Comparison of ENCODE assay signal across 29 mouse cellular contexts in the genomic region with DNA sequence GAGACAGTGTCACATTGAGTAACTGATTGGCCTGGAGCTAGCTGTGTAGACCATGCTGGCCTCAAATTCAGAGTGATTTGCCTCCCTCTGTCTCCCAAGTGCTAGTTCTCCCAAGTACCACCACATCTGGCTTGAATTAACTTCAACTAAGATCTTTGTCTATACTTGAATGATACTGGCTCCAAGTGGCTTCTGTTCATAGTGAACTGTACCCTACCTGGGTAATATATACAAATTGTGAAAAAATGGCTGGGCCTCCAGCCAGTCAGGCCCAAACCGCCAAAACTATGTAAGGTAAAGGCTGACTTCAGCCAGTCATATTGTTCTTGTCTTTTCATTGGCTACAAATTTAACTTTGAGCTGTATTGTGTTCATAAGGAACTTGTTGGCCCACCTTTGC. TPM values are rescaled to one million over a fixed set of nuclear protein-coding genes. Genes with fewer than 3 reads are reported as not detected.
DNase-seq lines count a peak whose midpoint lies in the region; ATAC-seq and TF ChIP-seq lines count a peak whose summit lies in the region.
"Had no signal": no experiment of that assay in that cellular context is flagged by ENCODE, and none has a peak within 500 bp of the region (broad histone marks: within the 10 kb centered on the region; RNA-seq: fewer than 3 reads in every experiment).

No protein-coding gene starts in this region.

- H3K4me3 ChIP-seq in liver, embryonic 11.5 days (ENCODE audit: low read depth, low read length): no peak overlapping the region
- H3K4me3 ChIP-seq in E14TG2a.4 (replicated peaks; ENCODE audit: low read length): peak overlapping the region; percentile 97; the same call in 1 of the 2 replicates
- peak overlapping the region; percentile 94 for H3K4me3 ChIP-seq in liver, embryonic 15.5 days (replicated peaks)
- H3K4me3 ChIP-seq in kidney, embryonic 16.5 days (ENCODE audit: low read length): no peak overlapping the region

- no peak overlapping the region for H3K9ac ChIP-seq in liver, embryonic 11.5 days (ENCODE audit: low read depth, low read length)
- no peak overlapping the region for H3K9ac ChIP-seq in liver, embryonic 15.5 days
- H3K9ac ChIP-seq in kidney, embryonic 16.5 days (replicated peaks; ENCODE audit: low read length): no peak overlapping the region

- H3K36me3 ChIP-seq in liver, embryonic 11.5 days (ENCODE audit: control insufficient read depth, insufficient read depth, low read length): no peaks in the 10 kb centered on the region
- H3K36me3 ChIP-seq in E14TG2a.4 (ENCODE audit: insufficient read depth, low read length): no peaks in the 10 kb centered on the region
- H3K36me3 ChIP-seq in liver, embryonic 15.5 days (replicated peaks): peaks cover 3% of the 10 kb centered on the region; the same call in 1 of the 2 replicates
- H3K36me3 ChIP-seq in kidney, embryonic 16.5 days (ENCODE audit: insufficient read depth, low read length): no peaks in the 10 kb centered on the region
- H3K36me3 ChIP-seq: forebrain, embryonic 15.5 days; heart, embryonic 10.5 days; limb, embryonic 15.5 days; neural tube, embryonic 12.5 days had no signal

- 89% methylated on average over 1 of the region's 1 CpGs for WGBS in liver, embryonic 11.5 days
- 74% methylated on average over 1 of the region's 1 CpGs for WGBS in liver, embryonic 15.5 days (ENCODE audit: insufficient replicate concordance)
- WGBS in kidney, embryonic 16.5 days: 90% methylated on average over 1 of the region's 1 CpGs

- no peaks in the 10 kb centered on the region for H3K27me3 ChIP-seq in liver, embryonic 11.5 days (replicated peaks; ENCODE audit: control insufficient read depth, insufficient read depth, low read length)
- H3K27me3 ChIP-seq in E14TG2a.4 (ENCODE audit: insufficient read depth, low read length): no peaks in the 10 kb centered on the region
- H3K27me3 ChIP-seq in liver, embryonic 15.5 days: no peaks in the 10 kb centered on the region
- no peaks in the 10 kb centered on the region for H3K27me3 ChIP-seq in kidney, embryonic 16.5 days (ENCODE audit: insufficient read depth, low read length)
- H3K27me3 ChIP-seq: forebrain, embryonic 15.5 days; limb, embryonic 15.5 days; neural tube, embryonic 12.5 days had no signal

- peak; percentile 66 for DNase-seq in heart, adult 11 months
- no peak for DNase-seq in heart, postnatal 14 days
- DNase-seq in liver, embryonic 11.5 days (ENCODE audit: low spot score): no peak
- no peak for DNase-seq in liver
- DNase-seq in spleen, postnatal 4 days (ENCODE audit: low spot score in 2 of 2): no peak
- DNase-seq: adrenal gland, postnatal 10 days; kidney, adult 9 months; kidney, postnatal 25 days; right cerebral cortex, postnatal 25 days; spleen, adult 18-20 months; thymus, postnatal 14 days had no signal

- peaks cover 11% of the 10 kb centered on the region for H3K4me1 ChIP-seq in liver, embryonic 11.5 days (replicated peaks; ENCODE audit: control insufficient read depth, insufficient read depth, low read length)
- H3K4me1 ChIP-seq in E14TG2a.4 (replicated peaks; ENCODE audit: low read depth, low read length): peaks cover 27% of the 10 kb centered on the region
- H3K4me1 ChIP-seq in liver, embryonic 15.5 days (replicated peaks): peaks cover 37% of the 10 kb centered on the region
- H3K4me1 ChIP-seq in kidney, embryonic 16.5 days (ENCODE audit: insufficient read depth, low read length): peaks cover 14% of the 10 kb centered on the region

- no peak for TF ChIP-seq CTCF in E14TG2a.4 (conservative IDR thresholded peaks at IDR 0.05; ENCODE audit: low read length)

- peak overlapping the region; percentile 84 for H3K4me2 ChIP-seq in liver, embryonic 11.5 days
- H3K4me2 ChIP-seq in liver, embryonic 15.5 days: peak overlapping the region; percentile 92
- H3K4me2 ChIP-seq in kidney, embryonic 16.5 days (replicated peaks; ENCODE audit: low read depth, low read length): no peak overlapping the region

- no peak for ATAC-seq in liver, embryonic 11.5 days (replicated peaks; ENCODE audit: low FRiP score)
- ATAC-seq in liver, embryonic 15.5 days (ENCODE audit: insufficient read depth): no peak
- no peak for ATAC-seq in kidney, embryonic 16.5 days (ENCODE audit: low FRiP score, low TSS enrichment)
- ATAC-seq: activated CD4-positive, CD25-positive, alpha-beta regulatory T cell, adult 4 months had no signal

- H3K27ac ChIP-seq in liver, embryonic 11.5 days (ENCODE audit: low read depth, low read length): no peak overlapping the region
- no peak overlapping the region for H3K27ac ChIP-seq in liver, embryonic 15.5 days (replicated peaks)
- H3K27ac ChIP-seq in kidney, embryonic 16.5 days (ENCODE audit: low read length): no peak overlapping the region
- H3K27ac ChIP-seq: neural tube, embryonic 12.5 days had no signal

- intact Hi-C loops in heart, postnatal 14 days (cut with DNase I): no loop called here

- no peaks in the 10 kb centered on the region for H3K9me3 ChIP-seq in liver, embryonic 11.5 days (ENCODE audit: control insufficient read depth, low read length)
- no peaks in the 10 kb centered on the region for H3K9me3 ChIP-seq in E14TG2a.4 (ENCODE audit: low read length)
- no peaks in the 10 kb centered on the region for H3K9me3 ChIP-seq in liver, embryonic 15.5 days (replicated peaks)
- H3K9me3 ChIP-seq in kidney, embryonic 16.5 days (ENCODE audit: low read length): no peaks in the 10 kb centered on the region; the same call in 1 of the 2 replicates
- H3K9me3 ChIP-seq: forebrain, embryonic 15.5 days; heart, embryonic 10.5 days; limb, embryonic 15.5 days; neural tube, embryonic 12.5 days had no signal

RNA-seq across cellular contexts. Expression of gene Nanp, which starts 1.2 kb away (rescaled TPM):
- total RNA-seq in heart, postnatal 14 days (2021): 1 to 10 TPM; 2.8 to 3.8 TPM
- polyA plus RNA-seq in liver, embryonic 11.5 days (2014; fragmentation: Nextera tagmentation; extraction: Ambion mirVana): 89.3 and 94.7 TPM in 2 replicates
- 60.8 and 65.2 TPM in 2 replicates for polyA plus RNA-seq in liver, embryonic 15.5 days (2015; fragmentation: Nextera tagmentation; extraction: Ambion mirVana)
- polyA plus RNA-seq in kidney, embryonic 16.5 days (2015; fragmentation: Nextera tagmentation; extraction: Ambion mirVana): 46.1 and 49.5 TPM in 2 replicates

RNA-seq across cellular contexts. Expression of gene Ninl, which starts 1.2 kb away (rescaled TPM):
- total RNA-seq in heart, postnatal 14 days (2021): 1 to 10 TPM; 1.2 to 1.6 TPM
- polyA plus RNA-seq in liver, embryonic 11.5 days (2014; fragmentation: Nextera tagmentation; extraction: Ambion mirVana): 19.0 and 19.2 TPM in 2 replicates
- polyA plus RNA-seq in liver, embryonic 15.5 days (2015; fragmentation: Nextera tagmentation; extraction: Ambion mirVana): 12.4 and 14.0 TPM in 2 replicates
- 13.0 and 13.9 TPM in 2 replicates for polyA plus RNA-seq in kidney, embryonic 16.5 days (2015; fragmentation: Nextera tagmentation; extraction: Ambion mirVana)
- polyA plus RNA-seq: activated CD4-positive, CD25-positive, alpha-beta regulatory T cell, adult 4 months had no signal

RNA-seq across cellular contexts. Expression of gene Gm14151, which starts 51.7 kb away (rescaled TPM):
- not detected for total RNA-seq in heart, postnatal 14 days (2021)
- not detected in 2 replicates for polyA plus RNA-seq in liver, embryonic 11.5 days (2014; fragmentation: Nextera tagmentation; extraction: Ambion mirVana)
- not detected in 2 replicates for polyA plus RNA-seq in liver, embryonic 15.5 days (2015; fragmentation: Nextera tagmentation; extraction: Ambion mirVana)
- polyA plus RNA-seq in kidney, embryonic 16.5 days (2015; fragmentation: Nextera tagmentation; extraction: Ambion mirVana): not detected in 2 replicates
- total RNA-seq: adrenal gland, postnatal 10 days; gastrocnemius, adult 8-10 months; hematopoietic stem cell, adult 5-6 weeks; layer of hippocampus, adult 8-10 months; left cerebral cortex, postnatal 14 days had no signal
- polyA plus RNA-seq: activated CD4-positive, CD25-positive, alpha-beta regulatory T cell, adult 4 months; cerebellum, adult 2 months; embryonic facial prominence, embryonic 14.5 days; forebrain, embryonic 15.5 days; gonadal fat pad, adult 2 months; heart, embryonic 10.5 days; heart, embryonic 16.5 days; intestine, embryonic 16.5 days; limb, embryonic 15.5 days; midbrain, embryonic 14.5 days; neural tube, embryonic 12.5 days had no signal

RNA-seq across cellular contexts. Expression of gene Gm14147, which starts 57.6 kb away (rescaled TPM):
- not detected for total RNA-seq in heart, postnatal 14 days (2021)
- polyA plus RNA-seq in liver, embryonic 11.5 days (2014; fragmentation: Nextera tagmentation; extraction: Ambion mirVana): not detected in 2 replicates
- polyA plus RNA-seq in liver, embryonic 15.5 days (2015; fragmentation: Nextera tagmentation; extraction: Ambion mirVana): not detected in 2 replicates
- not detected in 2 replicates for polyA plus RNA-seq in kidney, embryonic 16.5 days (2015; fragmentation: Nextera tagmentation; extraction: Ambion mirVana)
- total RNA-seq: adrenal gland, postnatal 10 days; gastrocnemius, adult 8-10 months; hematopoietic stem cell, adult 5-6 weeks; layer of hippocampus, adult 8-10 months; left cerebral cortex, postnatal 14 days had no signal
- polyA plus RNA-seq: activated CD4-positive, CD25-positive, alpha-beta regulatory T cell, adult 4 months; cerebellum, adult 2 months; embryonic facial prominence, embryonic 14.5 days; forebrain, embryonic 15.5 days; heart, embryonic 10.5 days; heart, embryonic 16.5 days; intestine, embryonic 16.5 days; limb, embryonic 15.5 days; midbrain, embryonic 14.5 days; neural tube, embryonic 12.5 days had no signal

Comparison
In these comparisons a context has a peak if more than half of its experiments do, and no peak if none do; other contexts are left out.
1. H3K4me3 ChIP-seq: peak in E14TG2a.4 (single experiment) and liver, embryonic 15.5 days (single experiment); none in liver, embryonic 11.5 days (single experiment) and kidney, embryonic 16.5 days (single experiment).